Mouse (Mus musculus) hindbrain, postnatal 0 days (tissue): ENCODE data around the gene Dnajb12. TPM values are rescaled to one million over a fixed set of nuclear protein-coding genes. Genes with fewer than 3 reads are reported as not detected.

ENCODE experiments used
- ATAC-seq: fragments of 200-750 bp; cut with Nextera tagmentation; 2 replicates; pipeline ENCODE4 v1.8.0; 2017; ENCODE audit warnings: mild to moderate bottlenecking, moderate TSS enrichment, moderate library complexity
- DNase-seq: peaks from one replicate; pipeline ENCODE4 v3.0.0-alpha.2; 2015; ENCODE audit warnings: low spot score
- H3K27ac ChIP-seq: fragments of 300-500 bp; sonication (generic); 2 replicates; pipeline ENCODE4 v1.5.1; 2014; ENCODE audit warnings: mild to moderate bottlenecking
- H3K27me3 ChIP-seq: fragments of 300-500 bp; sonication (generic); 2 replicates; pipeline ENCODE4 v1.6.1; 2014; ENCODE audit warnings: low read length, mixed read lengths; ENCODE audit not compliant: insufficient read depth
- H3K36me3 ChIP-seq: fragments of 300-500 bp; sonication (generic); 2 replicates; pipeline ENCODE4 v1.6.1; 2014; ENCODE audit warnings: low read length, mixed read lengths; ENCODE audit not compliant: insufficient read depth
- H3K4me1 ChIP-seq: fragments of 300-500 bp; sonication (generic); 2 replicates; pipeline ENCODE4 v1.6.1; 2014; ENCODE audit warnings: antibody characterized with exemption, low read length, mixed read lengths; ENCODE audit not compliant: insufficient read depth
- H3K4me2 ChIP-seq: fragments of 300-500 bp; sonication (generic); 2 replicates; pipeline ENCODE4 v1.6.1; 2014; ENCODE audit warnings: low read depth, mild to moderate bottlenecking, low read length, moderate library complexity, mixed read lengths
- H3K4me3 ChIP-seq: fragments of 300-500 bp; sonication (generic); 2 replicates; pipeline ENCODE4 v1.5.1; 2014; ENCODE audit warnings: low read length
- H3K9ac ChIP-seq: fragments of 300-500 bp; sonication (generic); replicated peaks from 2 replicates; pipeline ENCODE4 v1.6.1; 2014; ENCODE audit warnings: mild to moderate bottlenecking, low read length, moderate library complexity, mixed read lengths
- H3K9me3 ChIP-seq: fragments of 300-500 bp; sonication (generic); 2 replicates; pipeline ENCODE4 v1.6.1; 2016; ENCODE audit warnings: low read length, mixed read lengths
- CTCF ChIP-seq: IDR thresholded peaks from 2 replicates; pipeline ENCODE4 v1.5.1; 2016; ENCODE audit warnings: antibody characterized with exemption, control low read depth, low read depth
- WGBS: fragments of 180-500 bp; shearing (Covaris S2); extraction: QIAGEN DNeasy Blood & Tissue Kit; methylation state at CpG from one replicate; pipeline ENCODE4 v1.1.7; 2014; 5-methylcytosine and 5-hydroxymethylcytosine counted together
- polyA plus RNA-seq: library from polyadenylated mRNA; unstranded; fragments of >200 nt; fragmentation: Nextera tagmentation; extraction: Ambion mirVana; gene quantifications from 2 replicates; pipeline ENCODE4 v1.2.1, GENCODE M21; 2015
- total RNA-seq: library from RNA; depleted of rRNA; stranded (reverse); fragments of >200 nt; gene quantifications from 2 replicates; pipeline ENCODE4 v1.2.3, GENCODE M21; 2014

Dnajb12 gene
- total and polyA plus RNA-seq, 2 experiments from 2014 or later: 26.4 to 56.8 TPM

GRCm38 (mm10) chr10:59860684-59861083 lies 18.7 kb upstream of the Dnajb12 start:
- 78% methylated on average over 9 of the region's 9 CpGs for WGBS
- Histone ChIP-seq H3K9me3 (no peaks in the 10 kb centered on the region), H3K36me3 (no peaks in the 10 kb centered on the region), H3K4me3 (no peak overlapping the region), H3K4me1 (peaks cover 8% of the 10 kb centered on the region; the same call in 1 of the 2 replicates), H3K27ac (no peak overlapping the region), H3K9ac (no peak overlapping the region), H3K27me3 (no peaks in the 10 kb centered on the region), H3K4me2 (no peak overlapping the region)
- DNase-seq: no peak
- no peak for ATAC-seq
- TF ChIP-seq CTCF: no peak

DNA sequence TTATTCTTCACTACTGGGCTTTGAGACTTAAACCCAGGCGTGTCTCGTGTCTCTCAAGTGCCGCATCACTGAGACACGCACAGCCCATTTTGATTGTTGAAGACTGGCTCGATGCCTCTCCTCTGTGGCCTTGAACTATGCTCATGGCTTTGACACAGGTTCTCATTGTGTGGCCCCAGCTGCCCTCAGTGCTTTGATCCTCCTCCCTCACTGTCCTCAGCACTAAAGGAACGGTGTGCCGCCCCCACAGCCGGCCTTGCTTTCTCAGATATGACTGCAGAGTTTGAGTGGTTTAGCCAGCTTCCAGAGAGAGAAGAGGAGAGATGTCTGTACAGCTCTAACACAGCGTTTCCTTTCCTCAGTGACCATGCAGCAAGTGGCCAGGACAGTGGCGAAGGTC lies 18.2 kb upstream of the Dnajb12 start:
- peaks cover 8% of the 10 kb centered on the region; the same call in 1 of the 2 replicates for H3K4me1 ChIP-seq
- WGBS: 88% methylated on average over 10 of the region's 10 CpGs
- ATAC-seq: no peak
- no peak overlapping the region for H3K4me3 ChIP-seq
- H3K27ac ChIP-seq: no peak overlapping the region
- TF ChIP-seq CTCF: no peak
- H3K9ac ChIP-seq: no peak overlapping the region
- no peaks in the 10 kb centered on the region for H3K9me3 ChIP-seq
- no peak overlapping the region for H3K4me2 ChIP-seq
- no peak for DNase-seq
- no peaks in the 10 kb centered on the region for H3K27me3 ChIP-seq
- H3K36me3 ChIP-seq: no peaks in the 10 kb centered on the region

- H3K9ac ChIP-seq: no peak overlapping the region
- no peak overlapping the region for H3K4me3 ChIP-seq
- no peaks in the 10 kb centered on the region for H3K36me3 ChIP-seq
- WGBS: 75% methylated on average over 6 of the region's 6 CpGs
- no peak for DNase-seq
- no peak for ATAC-seq
- H3K4me2 ChIP-seq: no peak overlapping the region
- no peak for TF ChIP-seq CTCF
- peaks cover 8% of the 10 kb centered on the region; the same call in 1 of the 2 replicates for H3K4me1 ChIP-seq
- no peaks in the 10 kb centered on the region for H3K27me3 ChIP-seq
- no peak overlapping the region for H3K27ac ChIP-seq
- no peaks in the 10 kb centered on the region for H3K9me3 ChIP-seq
These were observed 16.4 kb upstream of the Dnajb12 start for GRCm38 (mm10) chr10:59862816-59863440.

- H3K27ac ChIP-seq: no peak overlapping the region
- H3K27me3 ChIP-seq: no peaks in the 10 kb centered on the region
- no peaks in the 10 kb centered on the region for H3K36me3 ChIP-seq
- peak; percentile 16 for DNase-seq
- H3K4me2 ChIP-seq: no peak overlapping the region
- H3K4me1 ChIP-seq: peaks cover 8% of the 10 kb centered on the region; the same call in 1 of the 2 replicates
- WGBS: 36% methylated on average over 4 of the region's 4 CpGs
- TF ChIP-seq CTCF: peak; percentile 10; the same call in 1 of the 2 replicates
- H3K4me3 ChIP-seq: no peak overlapping the region
- H3K9ac ChIP-seq: 0 out of 2 replicates have a peak overlapping the region, but pooled peaks have one; percentile 10
- ATAC-seq: no peak
- H3K9me3 ChIP-seq: no peaks in the 10 kb centered on the region
These were observed 15.7 kb upstream of the Dnajb12 start for GRCm38 (mm10) chr10:59863620-59864019.

DNA sequence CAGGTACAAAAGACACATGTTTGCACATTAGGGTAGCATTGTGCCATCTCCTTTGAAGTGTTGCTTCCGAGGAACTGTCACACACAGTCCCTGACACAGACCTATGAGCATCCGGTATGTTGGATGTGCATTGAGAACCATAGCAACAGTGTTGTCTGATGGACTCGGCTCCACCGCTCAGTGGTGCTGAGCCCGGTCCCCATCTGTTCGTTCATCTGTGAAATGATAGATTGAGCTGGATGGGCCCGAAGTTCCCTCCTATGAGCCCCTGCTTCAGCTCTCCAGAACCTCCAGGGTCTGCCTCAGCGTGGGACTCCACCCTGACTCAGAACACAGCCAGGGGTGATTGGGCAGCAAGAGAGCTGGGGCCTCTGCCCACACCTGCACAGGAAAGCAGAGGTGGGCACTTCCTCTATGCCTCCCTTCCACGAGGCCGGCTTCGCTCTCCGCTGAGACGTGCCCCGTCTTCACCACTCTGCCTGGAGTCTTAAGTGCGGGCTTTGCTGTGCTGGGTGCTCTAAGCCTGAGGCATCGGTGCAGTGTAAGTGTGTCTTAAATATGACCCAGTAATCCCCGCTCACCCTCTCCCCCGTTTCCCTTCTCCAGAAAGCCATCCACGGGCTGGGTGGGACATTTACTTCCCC lies 15.0 kb upstream of the Dnajb12 start:
- no peak overlapping the region for H3K4me3 ChIP-seq
- H3K4me2 ChIP-seq: no peak overlapping the region
- peak; percentile 20 for DNase-seq
- H3K9me3 ChIP-seq: no peaks in the 10 kb centered on the region
- no peaks in the 10 kb centered on the region for H3K27me3 ChIP-seq
- peak; percentile 50; the same call in 1 of the 2 replicates for ATAC-seq
- no peak overlapping the region for H3K27ac ChIP-seq
- no peak for TF ChIP-seq CTCF
- H3K9ac ChIP-seq: no peak overlapping the region
- peaks cover 8% of the 10 kb centered on the region; the same call in 1 of the 2 replicates for H3K4me1 ChIP-seq
- WGBS: 43% methylated on average over 19 of the region's 19 CpGs
- no peaks in the 10 kb centered on the region for H3K36me3 ChIP-seq

DNA sequence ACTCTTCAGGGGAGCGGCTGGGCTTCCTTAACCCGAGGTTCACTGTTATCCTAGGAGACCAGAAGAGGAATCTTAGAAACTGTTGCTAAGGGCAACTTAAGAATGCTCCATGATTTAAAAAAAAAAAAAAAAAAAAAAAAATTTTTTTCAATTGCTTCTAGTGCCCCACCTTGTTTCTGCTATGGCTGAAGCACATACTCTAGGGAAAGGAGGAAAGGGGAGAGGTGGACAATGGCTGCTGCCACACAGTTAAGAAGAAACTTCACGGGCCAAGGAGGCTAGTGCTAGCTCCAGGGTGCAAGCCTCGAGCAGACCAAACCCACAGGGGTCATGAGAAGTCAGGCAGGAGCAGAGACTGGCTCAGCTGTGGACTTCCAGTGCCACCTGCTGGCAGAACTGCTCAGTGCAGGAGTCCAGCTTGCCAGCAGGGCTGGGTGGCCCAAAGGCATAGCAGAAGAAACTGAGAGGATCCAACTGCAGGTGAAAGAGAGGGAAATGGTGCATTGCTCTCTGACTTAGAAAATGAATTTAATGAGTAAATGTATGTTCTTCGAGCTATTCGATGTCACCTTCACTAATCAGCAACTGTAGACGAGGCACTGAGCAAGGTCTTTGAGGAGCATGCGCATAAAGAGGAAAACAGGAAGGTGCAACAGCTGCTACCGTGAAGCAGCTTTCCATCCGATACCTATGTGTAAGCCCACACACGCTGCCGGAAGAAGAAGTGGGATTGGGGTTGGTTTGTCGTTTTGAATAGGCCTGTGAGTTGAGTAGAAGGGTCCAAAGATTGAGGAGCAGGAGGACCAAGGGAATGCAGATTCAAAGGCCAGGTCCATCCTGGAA lies 14.3 kb upstream of the Dnajb12 start:
- ATAC-seq: peak; percentile 86

More for the DNA sequence above, 14.3 kb upstream of the Dnajb12 start:
- no peak overlapping the region for H3K4me3 ChIP-seq
- H3K27me3 ChIP-seq: no peaks in the 10 kb centered on the region
- TF ChIP-seq CTCF: peak; percentile 100
- H3K4me1 ChIP-seq: peaks cover 8% of the 10 kb centered on the region; the same call in 1 of the 2 replicates
- no peak overlapping the region for H3K9ac ChIP-seq
- 37% methylated on average over 13 of the region's 13 CpGs for WGBS
- peak; percentile 87 for DNase-seq
- H3K9me3 ChIP-seq: no peaks in the 10 kb centered on the region
- H3K27ac ChIP-seq: no peak overlapping the region
- H3K4me2 ChIP-seq: no peak overlapping the region
- no peaks in the 10 kb centered on the region for H3K36me3 ChIP-seq
